ENCODE assay signal across 12 mouse cellular contexts in genomic region chr1:37248406-37248805, GRCm38 (mm10). TPM values are rescaled to one million over a fixed set of nuclear protein-coding genes. Genes with fewer than 3 reads are reported as not detected.
A peak's percentile ranks its signal among the peaks of the same experiment; 100 is the strongest.
DNase-seq lines count a peak whose midpoint lies in the region; ATAC-seq and TF ChIP-seq lines count a peak whose summit lies in the region.
"Had no signal": no experiment of that assay in that cellular context is flagged by ENCODE, and none has a peak within 500 bp of the region (broad histone marks: within the 10 kb centered on the region; RNA-seq: fewer than 3 reads in every experiment).

No protein-coding gene starts in this region.

- POLR2A ChIA-PET in Patski (lab: Charles Lee) = no interaction called here

- peak; percentile 78 for ATAC-seq in Patski
- ATAC-seq in granulocyte monocyte progenitor cell, adult 5-6 weeks (replicated peaks; ENCODE audit: poor library complexity, severe bottlenecking) = peak; percentile 50
- no peak for ATAC-seq in hindbrain, embryonic 16.5 days

- 32% methylated on average over 2 of the region's 2 CpGs for WGBS in hindbrain, embryonic 16.5 days

- TF ChIP-seq CTCF in Patski (IDR thresholded peaks at IDR 0.05) = no peak

- CTCF ChIA-PET in Patski (lab: Charles Lee) = no interaction called here

- peak; percentile 9 for DNase-seq in layer of hippocampus, adult 11-12 months (ENCODE audit: low spot score)
- no peak for DNase-seq in layer of hippocampus, postnatal 36 days
- DNase-seq in Patski (ENCODE audit: low read depth, low spot score) = peak; percentile 28
- DNase-seq in right cerebral cortex, postnatal 14 days = peak; percentile 30
- no peak for DNase-seq in thymus, postnatal 4 days
- DNase-seq: kidney, postnatal 14 days had no signal

- H3K27ac ChIP-seq in hindbrain, embryonic 16.5 days (ENCODE audit: low read depth, low read length) = no peak overlapping the region
- H3K27ac ChIP-seq: heart, embryonic 13.5 days; stomach, embryonic 15.5 days had no signal

- H3K4me3 ChIP-seq in hindbrain, embryonic 16.5 days (ENCODE audit: low read length) = no peak overlapping the region
- H3K4me3 ChIP-seq: heart, embryonic 13.5 days; stomach, embryonic 15.5 days had no signal

- H3K9ac ChIP-seq in hindbrain, embryonic 16.5 days (ENCODE audit: low read depth, low read length) = no peak overlapping the region
- H3K9ac ChIP-seq: heart, embryonic 13.5 days; stomach, embryonic 15.5 days had no signal

- no peaks in the 10 kb centered on the region for H3K36me3 ChIP-seq in hindbrain, embryonic 16.5 days (ENCODE audit: control insufficient read depth, insufficient read depth, low read length)
- H3K36me3 ChIP-seq: heart, embryonic 13.5 days; stomach, embryonic 15.5 days had no signal

- H3K4me1 ChIP-seq in hindbrain, embryonic 16.5 days (ENCODE audit: control insufficient read depth, insufficient read depth, low read depth, low read length) = no peaks in the 10 kb centered on the region
- H3K4me1 ChIP-seq: heart, embryonic 13.5 days had no signal

- no peak overlapping the region for H3K4me2 ChIP-seq in hindbrain, embryonic 16.5 days (ENCODE audit: low read length)
- H3K4me2 ChIP-seq: heart, embryonic 13.5 days; stomach, embryonic 15.5 days had no signal

- H3K27me3 ChIP-seq in Patski = peaks cover 5% of the 10 kb centered on the region
- H3K27me3 ChIP-seq in hindbrain, embryonic 16.5 days (replicated peaks; ENCODE audit: control insufficient read depth, insufficient read depth, low read length) = no peaks in the 10 kb centered on the region
- H3K27me3 ChIP-seq: stomach, embryonic 15.5 days had no signal

- in situ Hi-C loops in Patski (cut with MboI; ENCODE audit: low pct_unique_long_range_greater_than_20kb) = no loop called here

- H3K9me3 ChIP-seq in hindbrain, embryonic 16.5 days (ENCODE audit: control insufficient read depth, low read length) = no peaks in the 10 kb centered on the region
- H3K9me3 ChIP-seq: heart, embryonic 13.5 days; stomach, embryonic 15.5 days had no signal

RNA-seq across cellular contexts. Expression of gene Cnga3, which starts 34.2 kb away (rescaled TPM):
- under 1 TPM; 0.42 to 0.46 TPM for total RNA-seq in layer of hippocampus, postnatal 36 days (2021)
- not detected for polyA plus RNA-seq in Patski (2021)
- not detected in 2 replicates for total RNA-seq in granulocyte monocyte progenitor cell, adult 5-6 weeks (2014; fragmentation: Nextera tagmentation)
- total RNA-seq in granulocyte monocyte progenitor cell, adult 5-6 weeks (2017) = not detected in 2 replicates
- polyA plus RNA-seq in hindbrain, embryonic 16.5 days (2015; fragmentation: Nextera tagmentation; extraction: Ambion mirVana) = 0.12 and 0.20 TPM in 2 replicates
- polyA plus RNA-seq: heart, embryonic 13.5 days; liver, embryonic 16.5 days; neural tube, embryonic 11.5 days had no signal

RNA-seq across cellular contexts. Expression of gene Inpp4a, which starts 51.3 kb away (rescaled TPM):
- total RNA-seq in layer of hippocampus, postnatal 36 days (2021) = 100 to 1,000 TPM; 159 to 165 TPM
- 10.5 TPM for polyA plus RNA-seq in Patski (2021)
- 10.2 and 13.9 TPM in 2 replicates for total RNA-seq in granulocyte monocyte progenitor cell, adult 5-6 weeks (2014; fragmentation: Nextera tagmentation)
- 5.6 and 7.0 TPM in 2 replicates for total RNA-seq in granulocyte monocyte progenitor cell, adult 5-6 weeks (2017)
- 74.5 and 74.9 TPM in 2 replicates for polyA plus RNA-seq in hindbrain, embryonic 16.5 days (2015; fragmentation: Nextera tagmentation; extraction: Ambion mirVana)

Comparison
In these comparisons a context has a peak if more than half of its experiments do, and no peak if none do; other contexts are left out.
1. DNase-seq: peak in layer of hippocampus, adult 11-12 months (single experiment), Patski (single experiment) and right cerebral cortex, postnatal 14 days (single experiment); none in layer of hippocampus, postnatal 36 days (0 of 2) and thymus, postnatal 4 days (single experiment).
2. RNA of gene Inpp4a, which starts 51.3 kb away (total RNA-seq): 159 to 165 TPM in layer of hippocampus, postnatal 36 days; 5.6 to 13.9 TPM in granulocyte monocyte progenitor cell, adult 5-6 weeks; every median in the first group is over 10 times any median in the second.